Mouse (Mus musculus) limb, embryonic 11.5 days (tissue): ENCODE measurements around the gene Synj1. TPM values are rescaled to one million over a fixed set of nuclear protein-coding genes. Genes with fewer than 3 reads are reported as not detected.

Source experiments
- microRNA-seq: library from miRNA; unstranded; fragments of <30 nt; microRNA quantifications from one replicate; pipeline ENCODE4, GENCODE M21; 2016
- polyA plus RNA-seq: library from polyadenylated mRNA; unstranded; fragments of >200 nt; fragmentation: Nextera tagmentation; extraction: Ambion mirVana; gene quantifications from 2 replicates; pipeline ENCODE4 v1.2.1, GENCODE M21; 2014

The Synj1 gene
- polyA plus RNA-seq, 1 experiment from 2014 or later: 10.8 TPM

Small RNA genes within 50 kb of the gene (microRNA-seq; reads per million reads assigned to microRNA genes)
- not detected for gene Gm22933

Other genes starting within 250 kb of the Synj1 start
- gene Urb1, start 200.9 kb downstream of the Synj1 start, polyA plus RNA-seq: 16.6 and 16.7 TPM in 2 replicates
- 0.23 and 0.44 TPM in 2 replicates for gene Eva1c, start 184.6 kb downstream of the Synj1 start, polyA plus RNA-seq
- gene Cfap298, start 76.2 kb downstream of the Synj1 start, polyA plus RNA-seq: 43.1 and 47.0 TPM in 2 replicates
- 89.3 and 97.2 TPM in 2 replicates for gene Paxbp1, start 33.2 kb upstream of the Synj1 start, polyA plus RNA-seq
- gene 4932438H23Rik, start 83.8 kb upstream of the Synj1 start, polyA plus RNA-seq: not detected in 2 replicates
- gene Olig2, start 214.1 kb upstream of the Synj1 start, polyA plus RNA-seq: not detected in 2 replicates